Mouse (Mus musculus): ENCODE measurements at regions not wholly inside any gene's neighbourhood (a gene's known extent, or its start where the extent isn't known, plus 50 kb on each side); places are given as distances from the start of the nearest gene placed in this dataset.

GRCm38 (mm10) chrX:131818397-131818796, 1870.4 kb downstream of the Pcdh19 start:
- DNase-seq (ENCODE audit: low read depth, low spot score) = peak; percentile 0

GRCm38 (mm10) chrX:131774011-131774690, 1914.6 kb downstream of the Pcdh19 start:
- peak; percentile 10 for DNase-seq (ENCODE audit: low read depth, low spot score)
